Mouse (Mus musculus) MEL (cell line): ENCODE measurements around the gene Cfap43. TPM values are rescaled to one million over a fixed set of nuclear protein-coding genes. Genes with fewer than 3 reads are reported as not detected.

Experiments
- DNase-seq: peaks from one replicate; pipeline ENCODE4 v3.0.0; 2011; ENCODE audit warnings: low read depth, low spot score
- H3K27ac ChIP-seq: 2 replicates; pipeline ENCODE4 v1.5.1; 2012; ENCODE audit warnings: low read depth, mild to moderate bottlenecking, control low read depth, low read length, moderate library complexity; ENCODE audit not compliant: control insufficient read depth
- H3K27me3 ChIP-seq, 2 experiments: fragments of 150-350 bp in 1 of 2; sonication (generic) in 1 of 2; 2 replicates each; pipeline ENCODE4 v1.6.1; 2012; ENCODE audit warnings: low read length in 2 of 2, mild to moderate bottlenecking in 2 of 2, improper control_type of control experiment in 1 of 2, moderate library complexity in 1 of 2; ENCODE audit not compliant: insufficient read depth in 2 of 2, control insufficient read depth in 1 of 2
- H3K36me3 ChIP-seq, 2 experiments: 2 replicates each; pipeline ENCODE4 v1.6.1; 2012 to 2014; ENCODE audit warnings: low read length in 2 of 2, improper control_type of control experiment in 1 of 2, inconsistent platforms in 1 of 2, mild to moderate bottlenecking in 1 of 2; ENCODE audit not compliant: insufficient read depth in 2 of 2, control insufficient read depth in 1 of 2
- H3K4me1 ChIP-seq, 2 experiments: fragments of 150-350 bp in 1 of 2; sonication (generic) in 1 of 2; 2 replicates each; pipeline ENCODE4 v1.6.1; 2012; ENCODE audit warnings: low read length in 2 of 2, improper control_type of control experiment in 1 of 2, mild to moderate bottlenecking in 1 of 2; ENCODE audit not compliant: insufficient read depth in 2 of 2, control insufficient read depth in 1 of 2
- H3K4me3 ChIP-seq, 2 experiments: fragments of 150-350 bp in 1 of 2; sonication (generic) in 1 of 2; 2 replicates each; pipeline ENCODE4 v1.5.1; 2012; ENCODE audit warnings: low read depth in 2 of 2, low read length in 2 of 2, mild to moderate bottlenecking in 2 of 2, moderate library complexity in 2 of 2, control low read depth in 1 of 2, improper control_type of control experiment in 1 of 2; ENCODE audit not compliant: control insufficient read depth in 1 of 2, insufficient read depth in 1 of 2
- H3K79me2 ChIP-seq: 2 replicates; pipeline ENCODE4 v1.6.1; 2012; ENCODE audit warnings: mild to moderate bottlenecking, low read length, moderate library complexity; ENCODE audit not compliant: control insufficient read depth, poor library complexity, insufficient read depth
- H3K9ac ChIP-seq: 2 replicates; pipeline ENCODE4 v1.6.1; 2012; ENCODE audit warnings: low read depth, mild to moderate bottlenecking, control low read depth, low read length, moderate library complexity; ENCODE audit not compliant: control insufficient read depth, poor library complexity, severe bottlenecking
- H3K9me3 ChIP-seq: fragments of 150-350 bp; sonication (generic); replicated peaks from 2 replicates; pipeline ENCODE4 v1.6.1; 2012; ENCODE audit warnings: mild to moderate bottlenecking, low read length, improper control_type of control experiment, moderate library complexity; ENCODE audit not compliant: insufficient read depth
- BHLHE40 ChIP-seq: IDR thresholded peaks from 2 replicates; pipeline ENCODE4 v1.6.1; 2012; ENCODE audit warnings: low read depth, mild to moderate bottlenecking, inconsistent platforms, low read length, improper control_type of control experiment, borderline replicate concordance
- CHD1 ChIP-seq: IDR thresholded peaks from 2 replicates; pipeline ENCODE4 v1.6.1; 2012; ENCODE audit warnings: low read depth, mild to moderate bottlenecking, inconsistent platforms, low read length, improper control_type of control experiment
- CHD2 ChIP-seq: IDR thresholded peaks from 2 replicates; pipeline ENCODE4 v1.6.1; 2011; ENCODE audit warnings: low read length, improper control_type of control experiment
- CTCF ChIP-seq, 3 experiments: IDR thresholded peaks in 2 of 3; conservative IDR thresholded peaks in 1 of 3; 2 replicates each; pipeline ENCODE4 v1.5.1; 2011 to 2012; ENCODE audit warnings: low read length in 3 of 3, low read depth in 2 of 3, mild to moderate bottlenecking in 2 of 3, improper control_type of control experiment in 1 of 3, inconsistent platforms in 1 of 3, mixed read lengths in 1 of 3, moderate library complexity in 1 of 3; ENCODE audit not compliant: control insufficient read depth in 1 of 3, insufficient read depth in 1 of 3, poor library complexity in 1 of 3, severe bottlenecking in 1 of 3
- ELF1 ChIP-seq: IDR thresholded peaks from 2 replicates; pipeline ENCODE4 v1.6.1; 2014; ENCODE audit warnings: low read depth, mild to moderate bottlenecking, inconsistent platforms, low read length, improper control_type of control experiment, moderate library complexity
- EP300 ChIP-seq, 2 experiments: IDR thresholded peaks; 2 replicates each; pipeline ENCODE4 v1.6.1; 2011; ENCODE audit warnings: improper control_type of control experiment in 2 of 2, low read length in 2 of 2, low read depth in 1 of 2, mild to moderate bottlenecking in 1 of 2
- ETS1 ChIP-seq: IDR thresholded peaks from 2 replicates; pipeline ENCODE4 v1.6.1; 2012; ENCODE audit warnings: low read depth, mild to moderate bottlenecking, inconsistent platforms, low read length, improper control_type of control experiment, moderate library complexity
- GABPA ChIP-seq: IDR thresholded peaks from 2 replicates; pipeline ENCODE4 v1.6.1; 2012; ENCODE audit warnings: low read depth, mild to moderate bottlenecking, inconsistent platforms, low read length, improper control_type of control experiment, moderate library complexity
- GATA1 ChIP-seq: IDR thresholded peaks from 2 replicates; pipeline ENCODE4 v1.6.1; 2011; ENCODE audit warnings: low read depth, low read length, improper control_type of control experiment
- HCFC1 ChIP-seq: IDR thresholded peaks from 2 replicates; pipeline ENCODE4 v1.6.1; 2012; ENCODE audit warnings: low read depth, mild to moderate bottlenecking, inconsistent platforms, low read length, improper control_type of control experiment, moderate library complexity
- JUND ChIP-seq: IDR thresholded peaks from 2 replicates; pipeline ENCODE4 v1.6.1; 2011; ENCODE audit warnings: low read depth, mild to moderate bottlenecking, improper control_type of control experiment, low read length
- KAT2A ChIP-seq: conservative IDR thresholded peaks from 2 replicates; pipeline ENCODE4 v1.6.1; 2012; ENCODE audit warnings: low read depth, low read length, improper control_type of control experiment, inconsistent platforms
- MAX ChIP-seq: IDR thresholded peaks from 2 replicates; pipeline ENCODE4 v1.6.1; 2011; ENCODE audit warnings: low read length, improper control_type of control experiment
- MAZ ChIP-seq: IDR thresholded peaks from 2 replicates; pipeline ENCODE4 v1.6.1; 2012; ENCODE audit warnings: low read depth, mild to moderate bottlenecking, inconsistent platforms, low read length, improper control_type of control experiment
- MEF2A ChIP-seq: IDR thresholded peaks from 2 replicates; pipeline ENCODE4 v1.6.1; 2014; ENCODE audit warnings: low read depth, mild to moderate bottlenecking, inconsistent platforms, low read length, improper control_type of control experiment; ENCODE audit not compliant: poor library complexity, insufficient replicate concordance, severe bottlenecking; ENCODE audit errors: extremely low read depth
- MXI1 ChIP-seq: IDR thresholded peaks from 2 replicates; pipeline ENCODE4 v1.6.1; 2011; ENCODE audit warnings: mild to moderate bottlenecking, low read depth, low read length, improper control_type of control experiment
- MYB ChIP-seq: IDR thresholded peaks from 2 replicates; pipeline ENCODE4 v1.6.1; 2011; ENCODE audit warnings: mild to moderate bottlenecking, low read depth, low read length, improper control_type of control experiment
- MYC ChIP-seq: IDR thresholded peaks from 2 replicates; pipeline ENCODE4 v1.6.1; 2011; ENCODE audit warnings: low read depth, mild to moderate bottlenecking, low read length, improper control_type of control experiment, moderate library complexity
- NELFE ChIP-seq: IDR thresholded peaks from 2 replicates; pipeline ENCODE4 v1.6.1; 2011; ENCODE audit warnings: low read depth, low read length, improper control_type of control experiment
- POLR2A ChIP-seq, 2 experiments: IDR thresholded peaks; 2 replicates each; pipeline ENCODE4 v1.6.1; 2011 to 2012; ENCODE audit warnings: low read length in 2 of 2, mild to moderate bottlenecking in 2 of 2, control low read depth in 1 of 2, improper control_type of control experiment in 1 of 2, low read depth in 1 of 2, moderate library complexity in 1 of 2; ENCODE audit not compliant: control insufficient read depth in 1 of 2, insufficient read depth in 1 of 2, poor library complexity in 1 of 2
- POLR2AphosphoS2 ChIP-seq: IDR thresholded peaks from 2 replicates; pipeline ENCODE4 v1.6.1; 2011; ENCODE audit warnings: low read length, improper control_type of control experiment
- POLR2AphosphoS5 ChIP-seq: IDR thresholded peaks from 2 replicates; pipeline ENCODE4 v1.6.1; 2012; ENCODE audit warnings: low read depth, borderline replicate concordance, mild to moderate bottlenecking, inconsistent platforms, low read length, moderate library complexity, mixed read lengths
- RAD21 ChIP-seq: IDR thresholded peaks from 2 replicates; pipeline ENCODE4 v1.6.1; 2011; ENCODE audit warnings: mild to moderate bottlenecking, low read depth, low read length, improper control_type of control experiment
- RCOR1 ChIP-seq: IDR thresholded peaks from 2 replicates; pipeline ENCODE4 v1.6.1; 2012; ENCODE audit warnings: low read depth, mild to moderate bottlenecking, inconsistent platforms, low read length, improper control_type of control experiment
- SMC3 ChIP-seq: IDR thresholded peaks from 2 replicates; pipeline ENCODE4 v1.6.1; 2011; ENCODE audit warnings: low read depth, low read length, improper control_type of control experiment
- UBTF ChIP-seq: IDR thresholded peaks from 2 replicates; pipeline ENCODE4 v1.6.1; 2012; ENCODE audit warnings: low read depth, mild to moderate bottlenecking, inconsistent platforms, low read length, improper control_type of control experiment, moderate library complexity, borderline replicate concordance; ENCODE audit not compliant: insufficient read depth
- USF1 ChIP-seq: IDR thresholded peaks from 2 replicates; pipeline ENCODE4 v1.6.1; 2014; ENCODE audit warnings: low read depth, mild to moderate bottlenecking, inconsistent platforms, low read length, improper control_type of control experiment, moderate library complexity
- ZC3H11A ChIP-seq: IDR thresholded peaks from 2 replicates; pipeline ENCODE4 v1.6.1; 2012; ENCODE audit warnings: low read depth, mild to moderate bottlenecking, inconsistent platforms, low read length, improper control_type of control experiment
- ZMIZ1 ChIP-seq: IDR thresholded peaks from 2 replicates; pipeline ENCODE4 v1.6.1; 2012; ENCODE audit warnings: low read depth, mild to moderate bottlenecking, inconsistent platforms, low read length, improper control_type of control experiment, moderate library complexity
- ZNF384 ChIP-seq: IDR thresholded peaks from 2 replicates; pipeline ENCODE4 v1.6.1; 2012; ENCODE audit warnings: low read depth, mild to moderate bottlenecking, inconsistent platforms, low read length, improper control_type of control experiment
- polyA plus RNA-seq, 2 experiments: library from polyadenylated mRNA; stranded (reverse) in 1 of 2; unstranded in 1 of 2; fragments of >175 nt in 1 of 2; fragments of >200 nt in 1 of 2; gene quantifications; 2 replicates each; pipeline versions ENCODE4 v1.2.1 to v1.2.4; 2012; ENCODE audit warnings: low replicate concordance in 2 of 2, low read depth in 1 of 2; ENCODE audit not compliant: insufficient read length in 2 of 2, insufficient read depth in 1 of 2, missing spikeins in 1 of 2
- total RNA-seq: library from RNA; depleted of rRNA; stranded (reverse); fragments of 300-350 nt; gene quantifications from 2 replicates; pipeline ENCODE4 v1.2.3, GENCODE M21; 2012

Gene Cfap43
- total and polyA plus RNA-seq, 3 experiments, result 0.10 to 0.12 TPM; not detected in 1

DNA sequence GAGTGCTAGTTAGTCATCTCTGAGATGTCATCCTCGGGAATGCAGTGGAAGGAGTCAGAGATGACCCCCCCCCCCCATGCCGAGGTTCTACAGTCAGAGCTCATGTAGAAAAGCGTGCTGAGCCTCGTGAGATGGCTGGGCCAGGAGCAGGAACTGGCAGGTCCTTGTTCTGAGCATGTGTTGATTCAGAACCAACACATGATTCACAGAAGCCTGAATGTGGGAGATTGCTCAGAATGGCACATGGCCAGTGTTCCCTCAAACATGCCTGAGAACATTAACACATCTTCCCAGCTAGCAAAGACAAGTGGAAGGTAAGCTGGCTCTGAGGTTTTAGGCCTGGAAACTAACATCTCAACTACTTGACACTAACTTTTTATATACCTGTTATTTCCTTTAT is 208.7 kb downstream of the Cfap43 start:
- Histone ChIP-seq H3K9me3 (no peaks in the 10 kb centered on the region), H3K27me3 (peaks cover 0 to 5% of the 10 kb centered on the region in 2 experiments; a peak in 2 of 4 replicates), H3K27ac (no peak overlapping the region), H3K79me2 (no peaks in the 10 kb centered on the region), H3K36me3 (no peaks in the 10 kb centered on the region), H3K4me3 (no peak overlapping the region), H3K4me1 (no peaks in the 10 kb centered on the region)
- no peak for DNase-seq
- no peak for TF ChIP-seq MXI1
- TF ChIP-seq POLR2AphosphoS5, result no peak
- no peak for TF ChIP-seq MYC
- no peak for TF ChIP-seq POLR2AphosphoS2
- no peak for TF ChIP-seq ZMIZ1
- TF ChIP-seq HCFC1, result no peak
- TF ChIP-seq USF1, result no peak
- no peak for TF ChIP-seq SMC3
- no peak for TF ChIP-seq UBTF
- TF ChIP-seq MAX, result no peak
- TF ChIP-seq RCOR1, result no peak
- TF ChIP-seq ETS1, result no peak
- TF ChIP-seq NELFE, result no peak
- no peak for TF ChIP-seq ZC3H11A
- no peak for TF ChIP-seq MYB
- TF ChIP-seq GATA1, result no peak
- TF ChIP-seq ZNF384, result no peak
- TF ChIP-seq BHLHE40, result no peak
- no peak for TF ChIP-seq CHD1
- TF ChIP-seq, all 39 proteins: peak for 0
- H3K9ac ChIP-seq, result no peak overlapping the region

GRCm38 (mm10) chr19:47705772-47706309 is 213.2 kb downstream of the Cfap43 start:
- H3K36me3 ChIP-seq, result no peaks in the 10 kb centered on the region
- no peak for DNase-seq
- no peak overlapping the region for H3K9ac ChIP-seq
- no peak overlapping the region for H3K4me3 ChIP-seq
- no peaks in the 10 kb centered on the region for H3K79me2 ChIP-seq
- no peaks in the 10 kb centered on the region for H3K27me3 ChIP-seq
- no peaks in the 10 kb centered on the region for H3K4me1 ChIP-seq
- no peak overlapping the region for H3K27ac ChIP-seq
- no peaks in the 10 kb centered on the region for H3K9me3 ChIP-seq
- TF ChIP-seq SMC3 (no peak), KAT2A (no peak), ZC3H11A (no peak), ELF1 (no peak), MYC (no peak), POLR2AphosphoS2 (no peak), MAZ (no peak), USF1 (no peak), MYB (no peak), CTCF (IDR thresholded peaks at IDR 0.05 in 2 of 3, conservative IDR thresholded peaks at IDR 0.05 in 1 of 3; ENCODE audit: control insufficient read depth in 1 of 3, insufficient read depth in 1 of 3, low read depth in 2 of 3, low read length in 3 of 3, poor library complexity in 1 of 3, severe bottlenecking in 1 of 3) (no peak), MAX (no peak), CHD2 (no peak), MEF2A (no peak), RCOR1 (no peak), POLR2AphosphoS5 (no peak), GABPA (no peak), JUND (no peak), ZNF384 (no peak), ZMIZ1 (peak; percentile 77; the same call in 1 of the 2 replicates), EP300 (IDR thresholded peaks at IDR 0.05; ENCODE audit: low read depth in 1 of 2, low read length in 2 of 2) (no peak), ETS1 (no peak), NELFE (peak; percentile 28; the same call in 1 of the 2 replicates), POLR2A (IDR thresholded peaks at IDR 0.05; ENCODE audit: control insufficient read depth in 1 of 2, insufficient read depth in 1 of 2, low read depth in 1 of 2, low read length in 2 of 2, poor library complexity in 1 of 2) (peak in 1 of 2 experiments; percentile 74; a peak in 2 of 4 replicates), RAD21 (no peak), CHD1 (no peak)
